In genomic region chr13:71957147-71957546, GRCm38 (mm10) we compare ENCODE assay signal across 13 mouse cellular contexts. TPM values are rescaled to one million over a fixed set of nuclear protein-coding genes. Genes with fewer than 3 reads are reported as not detected.
DNase-seq lines count a peak whose midpoint lies in the region; ATAC-seq and TF ChIP-seq lines count a peak whose summit lies in the region.
"Had no signal": no experiment of that assay in that cellular context is flagged by ENCODE, and none has a peak within 500 bp of the region (broad histone marks: within the 10 kb centered on the region; RNA-seq: fewer than 3 reads in every experiment).

No protein-coding gene starts in this region.

- no peak for ATAC-seq in embryonic facial prominence, embryonic 12.5 days (ENCODE audit: insufficient number of reproducible peaks, insufficient read depth, low FRiP score, low TSS enrichment)
- ATAC-seq in limb, embryonic 15.5 days (ENCODE audit: insufficient number of reproducible peaks, low FRiP score, low TSS enrichment, low read depth): no peak
- ATAC-seq in forebrain, embryonic 15.5 days (replicated peaks): no peak

- H3K9ac ChIP-seq in embryonic facial prominence, embryonic 12.5 days: no peak overlapping the region
- H3K9ac ChIP-seq in limb, embryonic 15.5 days: 0 out of 2 replicates have a peak overlapping the region, but pooled peaks have one; percentile 10
- no peak overlapping the region for H3K9ac ChIP-seq in forebrain, embryonic 15.5 days (replicated peaks)

- peaks cover 81% of the 10 kb centered on the region for H3K27me3 ChIP-seq in heart, embryonic 10.5 days (ENCODE audit: insufficient read depth, poor library complexity, severe bottlenecking)
- peaks cover 92% of the 10 kb centered on the region for H3K27me3 ChIP-seq in E14TG2a.4 (ENCODE audit: insufficient read depth, low read length)
- peaks cover 72% of the 10 kb centered on the region for H3K27me3 ChIP-seq in embryonic facial prominence, embryonic 12.5 days
- H3K27me3 ChIP-seq in limb, embryonic 15.5 days: peaks cover 86% of the 10 kb centered on the region
- peaks cover 92% of the 10 kb centered on the region for H3K27me3 ChIP-seq in forebrain, embryonic 15.5 days

- no peaks in the 10 kb centered on the region for H3K36me3 ChIP-seq in heart, embryonic 10.5 days
- H3K36me3 ChIP-seq in E14TG2a.4 (ENCODE audit: insufficient read depth, low read length): no peaks in the 10 kb centered on the region
- no peaks in the 10 kb centered on the region for H3K36me3 ChIP-seq in embryonic facial prominence, embryonic 12.5 days
- no peaks in the 10 kb centered on the region for H3K36me3 ChIP-seq in limb, embryonic 15.5 days
- no peaks in the 10 kb centered on the region for H3K36me3 ChIP-seq in forebrain, embryonic 15.5 days

- intact Hi-C loops in heart, postnatal 25 days (cut with DNase I): loop anchor here (10.0 kb wide), 2 partner anchors 502 to 1078 kb away; no protein-coding TSS in a partner anchor

- DNase-seq in heart, embryonic 10.5 days (ENCODE audit: low spot score): no peak
- no peak for DNase-seq in heart, postnatal 25 days (ENCODE audit: low spot score)
- no peak for DNase-seq in gastrocnemius, postnatal 25 days
- DNase-seq in natural killer cell, adult 2 months (ENCODE audit: low spot score in 2 of 2): no peak
- DNase-seq: B cell, adult 2 months had no signal

- peaks cover 34% of the 10 kb centered on the region for H3K4me1 ChIP-seq in heart, embryonic 10.5 days
- H3K4me1 ChIP-seq in E14TG2a.4 (replicated peaks; ENCODE audit: low read depth, low read length): peaks cover 43% of the 10 kb centered on the region
- H3K4me1 ChIP-seq in embryonic facial prominence, embryonic 12.5 days: peaks cover 11% of the 10 kb centered on the region
- H3K4me1 ChIP-seq in limb, embryonic 15.5 days: peaks cover 27% of the 10 kb centered on the region
- H3K4me1 ChIP-seq in forebrain, embryonic 15.5 days: peaks cover 15% of the 10 kb centered on the region

- peak overlapping the region; percentile 25 for H3K4me2 ChIP-seq in embryonic facial prominence, embryonic 12.5 days (replicated peaks)
- peak overlapping the region; percentile 19; the same call in 1 of the 2 replicates for H3K4me2 ChIP-seq in limb, embryonic 15.5 days
- H3K4me2 ChIP-seq in forebrain, embryonic 15.5 days (replicated peaks): no peak overlapping the region

- no peak for TF ChIP-seq CTCF in E14TG2a.4 (conservative IDR thresholded peaks at IDR 0.05; ENCODE audit: low read length)

- no peak overlapping the region for H3K27ac ChIP-seq in heart, embryonic 10.5 days
- H3K27ac ChIP-seq in embryonic facial prominence, embryonic 12.5 days: no peak overlapping the region
- H3K27ac ChIP-seq in limb, embryonic 15.5 days: no peak overlapping the region
- no peak overlapping the region for H3K27ac ChIP-seq in forebrain, embryonic 15.5 days (replicated peaks)

- WGBS in heart, embryonic 10.5 days: 23% methylated on average over 18 of the region's 18 CpGs
- 11% methylated on average over 18 of the region's 18 CpGs for WGBS in embryonic facial prominence, embryonic 12.5 days
- 22% methylated on average over 18 of the region's 18 CpGs for WGBS in limb, embryonic 15.5 days
- WGBS in forebrain, embryonic 15.5 days: 2% methylated on average over 18 of the region's 18 CpGs

- H3K9me3 ChIP-seq in heart, embryonic 10.5 days: no peaks in the 10 kb centered on the region
- no peaks in the 10 kb centered on the region for H3K9me3 ChIP-seq in E14TG2a.4 (ENCODE audit: low read length)
- no peaks in the 10 kb centered on the region for H3K9me3 ChIP-seq in embryonic facial prominence, embryonic 12.5 days
- H3K9me3 ChIP-seq in limb, embryonic 15.5 days: no peaks in the 10 kb centered on the region
- H3K9me3 ChIP-seq in forebrain, embryonic 15.5 days: no peaks in the 10 kb centered on the region

- H3K4me3 ChIP-seq in heart, embryonic 10.5 days: peak overlapping the region; percentile 70
- 0 out of 2 replicates have a peak overlapping the region, but pooled peaks have one; percentile 20 for H3K4me3 ChIP-seq in E14TG2a.4 (replicated peaks; ENCODE audit: low read length)
- H3K4me3 ChIP-seq in embryonic facial prominence, embryonic 12.5 days: no peak overlapping the region
- H3K4me3 ChIP-seq in limb, embryonic 15.5 days: peak overlapping the region; percentile 12
- H3K4me3 ChIP-seq in forebrain, embryonic 15.5 days: no peak overlapping the region

RNA-seq across cellular contexts. Expression of gene Irx1, which starts 6.4 kb away (rescaled TPM):
- polyA plus RNA-seq in heart, embryonic 10.5 days (2016; fragmentation: Nextera tagmentation; extraction: Ambion mirVana): 1.7 and 1.9 TPM in 2 replicates
- total RNA-seq in heart, postnatal 25 days (2021): 1 to 10 TPM; 4.8 to 6.3 TPM
- 5.7 TPM in 2 replicates for polyA plus RNA-seq in embryonic facial prominence, embryonic 12.5 days (2016; fragmentation: Nextera tagmentation; extraction: Ambion mirVana)
- 3.3 and 6.5 TPM in 2 replicates for polyA plus RNA-seq in limb, embryonic 15.5 days (2015; fragmentation: Nextera tagmentation; extraction: Ambion mirVana)
- total RNA-seq in gastrocnemius, postnatal 25 days (2021): not detected
- 0.32 TPM in 2 replicates for polyA plus RNA-seq in forebrain, embryonic 15.5 days (2015; fragmentation: Nextera tagmentation; extraction: Ambion mirVana)
- total RNA-seq: adrenal gland, adult 18-20 months; gastrocnemius, postnatal 4 days had no signal
- polyA plus RNA-seq: large intestine, adult 2 months; liver, embryonic 16.5 days had no signal

Comparison
In these comparisons a context has a peak if more than half of its experiments do, and no peak if none do; other contexts are left out.
1. H3K4me3 ChIP-seq: peak in heart, embryonic 10.5 days (single experiment), E14TG2a.4 (single experiment) and limb, embryonic 15.5 days (single experiment); none in embryonic facial prominence, embryonic 12.5 days (single experiment) and forebrain, embryonic 15.5 days (single experiment).